Mouse (Mus musculus) MN1 (cell line): ENCODE measurements around the gene Card10.

Experiments used
- DNase-seq: peaks from one replicate; pipeline ENCODE4 v3.0.0-alpha.2; 2016; ENCODE audit warnings: low spot score

Card10 gene

GRCm38 (mm10) chr15:78801971-78802741 lies 686 bp downstream of the Card10 start:
- DNase-seq, result peak; percentile 67

- DNase-seq, result no peak
Measured at GRCm38 (mm10) chr15:78801571-78801970, 1.3 kb downstream of the Card10 start.

GRCm38 (mm10) chr15:78799029-78799428 lies 3.8 kb downstream of the Card10 start:
- no peak for DNase-seq

- DNase-seq, result no peak
Measured at GRCm38 (mm10) chr15:78797060-78797329, 5.8 kb downstream of the Card10 start.

GRCm38 (mm10) chr15:78796196-78797059 lies 6.4 kb downstream of the Card10 start:
- peak; percentile 63 for DNase-seq

GRCm38 (mm10) chr15:78790990-78791389 lies 11.9 kb downstream of the Card10 start:
- DNase-seq, result no peak

GRCm38 (mm10) chr15:78790451-78790850 lies 12.4 kb downstream of the Card10 start:
- DNase-seq, result no peak

- no peak for DNase-seq
Measured at GRCm38 (mm10) chr15:78789721-78790323, 13.0 kb downstream of the Card10 start.

GRCm38 (mm10) chr15:78788042-78788441 lies 14.8 kb downstream of the Card10 start:
- no peak for DNase-seq

- DNase-seq, result no peak
Measured at GRCm38 (mm10) chr15:78787287-78787856, 15.5 kb downstream of the Card10 start.

- DNase-seq, result peak; percentile 45
Measured at GRCm38 (mm10) chr15:78786411-78786818, 16.4 kb downstream of the Card10 start.

- DNase-seq, result peak; percentile 68
Measured at GRCm38 (mm10) chr15:78785961-78786360, 16.9 kb downstream of the Card10 start.

GRCm38 (mm10) chr15:78785258-78785657 lies 17.6 kb downstream of the Card10 start:
- no peak for DNase-seq

- DNase-seq, result no peak
Measured at GRCm38 (mm10) chr15:78784520-78784919, 18.3 kb downstream of the Card10 start.

GRCm38 (mm10) chr15:78782348-78783103 lies 20.3 kb downstream of the Card10 start:
- DNase-seq, result no peak

GRCm38 (mm10) chr15:78780908-78781307 lies 21.9 kb downstream of the Card10 start:
- DNase-seq, result no peak

GRCm38 (mm10) chr15:78780359-78780758 lies 22.5 kb downstream of the Card10 start:
- DNase-seq, result no peak

GRCm38 (mm10) chr15:78779690-78780089 lies 23.2 kb downstream of the Card10 start:
- no peak for DNase-seq

GRCm38 (mm10) chr15:78779253-78779652 lies 23.6 kb downstream of the Card10 start:
- DNase-seq, result no peak

- peak; percentile 85 for DNase-seq
Measured at GRCm38 (mm10) chr15:78778077-78778870, 24.6 kb downstream of the Card10 start.

GRCm38 (mm10) chr15:78773290-78773729 lies 29.5 kb downstream of the Card10 start, which contains the start of gene Mfng:
TSS of gene Mfng (minus strand) at chr15:78773475.
- peak; percentile 86 for DNase-seq
